8 mouse cellular contexts compared by ENCODE assay signal in the genomic region with DNA sequence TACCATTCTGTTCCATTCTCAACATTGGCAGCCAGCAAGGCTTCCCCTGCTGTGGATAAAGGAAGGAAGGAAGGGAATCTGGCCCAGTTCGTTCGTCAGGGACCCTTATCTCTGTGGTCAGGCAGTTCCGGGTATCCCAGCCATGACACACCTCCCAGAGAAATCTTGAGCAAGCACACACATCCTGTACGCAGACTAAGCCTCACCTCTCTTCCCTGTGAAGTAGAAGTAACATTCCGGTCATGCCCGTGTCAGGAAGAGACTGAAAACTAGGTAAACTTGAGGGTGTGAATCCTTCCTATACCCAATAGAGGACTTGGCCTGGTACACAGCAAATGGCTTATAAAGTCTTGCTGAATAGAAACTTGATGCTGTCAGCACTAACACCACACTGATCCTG. TPM values are rescaled to one million over a fixed set of nuclear protein-coding genes. Genes with fewer than 3 reads are reported as not detected.
DNase-seq lines count a peak whose midpoint lies in the region; TF ChIP-seq lines count a peak whose summit lies in the region.

No protein-coding gene starts in this region.

- no peak overlapping the region for H3K4me3 ChIP-seq in embryonic fibroblast, embryonic 13.5 days (ENCODE audit: insufficient read depth, low read length)

- DNase-seq in adrenal gland, postnatal 36 days = peak; percentile 38 to 48
- peak; percentile 58 to 60 for DNase-seq in kidney, adult 8-10 months
- peak; percentile 83 for DNase-seq in lung, postnatal 10 days
- no peak for DNase-seq in MN1 (ENCODE audit: low spot score)
- DNase-seq in right cerebral cortex, postnatal 14 days = no peak
- no peak for DNase-seq in cerebellum, adult 18-20 months
- no peak for DNase-seq in retina, postnatal 1 day

- H3K4me1 ChIP-seq in embryonic fibroblast, embryonic 13.5 days (ENCODE audit: control insufficient read depth, insufficient read depth, low read length) = peaks cover 40% of the 10 kb centered on the region

- H3K27ac ChIP-seq in embryonic fibroblast, embryonic 13.5 days (ENCODE audit: insufficient read depth, low read length) = peak overlapping the region; percentile 13; the same call in 1 of the 2 replicates

- no peak for TF ChIP-seq CTCF in embryonic fibroblast, embryonic 13.5 days (IDR thresholded peaks at IDR 0.05; ENCODE audit: borderline replicate concordance, insufficient read depth, low read length)

- TF ChIP-seq POLR2A in embryonic fibroblast, embryonic 13.5 days (IDR thresholded peaks at IDR 0.05; ENCODE audit: low read depth, low read length) = no peak

RNA-seq across cellular contexts. Expression of gene Nek6, which starts 21.9 kb away (rescaled TPM):
- 10 to 100 TPM in 1 of 2 experiments, 1 to 10 TPM in 1; 9.2 to 22.3 TPM for total RNA-seq in adrenal gland, postnatal 36 days (2021)
- 38.1 and 52.3 TPM in 2 replicates for polyA plus RNA-seq in embryonic fibroblast, embryonic 13.5 days (2011; ENCODE audit: insufficient read length, low read depth, missing spikeins)

Comparison
In these comparisons a context has a peak if more than half of its experiments do, and no peak if none do; other contexts are left out.
1. DNase-seq: peak in adrenal gland, postnatal 36 days (2 of 2), kidney, adult 8-10 months (2 of 2) and lung, postnatal 10 days (single experiment); none in MN1 (single experiment), right cerebral cortex, postnatal 14 days (single experiment), cerebellum, adult 18-20 months (0 of 2) and retina, postnatal 1 day (single experiment).